Mouse (Mus musculus) urinary bladder, adult 18-20 months (tissue): ENCODE results near the gene Rpl7a.

Source experiments
- DNase-seq, 2 experiments: peaks; one replicate each; pipeline ENCODE4 v3.0.0; 2022; ENCODE audit warnings: low spot score in 2 of 2, mixed read lengths in 2 of 2

The Rpl7a gene

DNA sequence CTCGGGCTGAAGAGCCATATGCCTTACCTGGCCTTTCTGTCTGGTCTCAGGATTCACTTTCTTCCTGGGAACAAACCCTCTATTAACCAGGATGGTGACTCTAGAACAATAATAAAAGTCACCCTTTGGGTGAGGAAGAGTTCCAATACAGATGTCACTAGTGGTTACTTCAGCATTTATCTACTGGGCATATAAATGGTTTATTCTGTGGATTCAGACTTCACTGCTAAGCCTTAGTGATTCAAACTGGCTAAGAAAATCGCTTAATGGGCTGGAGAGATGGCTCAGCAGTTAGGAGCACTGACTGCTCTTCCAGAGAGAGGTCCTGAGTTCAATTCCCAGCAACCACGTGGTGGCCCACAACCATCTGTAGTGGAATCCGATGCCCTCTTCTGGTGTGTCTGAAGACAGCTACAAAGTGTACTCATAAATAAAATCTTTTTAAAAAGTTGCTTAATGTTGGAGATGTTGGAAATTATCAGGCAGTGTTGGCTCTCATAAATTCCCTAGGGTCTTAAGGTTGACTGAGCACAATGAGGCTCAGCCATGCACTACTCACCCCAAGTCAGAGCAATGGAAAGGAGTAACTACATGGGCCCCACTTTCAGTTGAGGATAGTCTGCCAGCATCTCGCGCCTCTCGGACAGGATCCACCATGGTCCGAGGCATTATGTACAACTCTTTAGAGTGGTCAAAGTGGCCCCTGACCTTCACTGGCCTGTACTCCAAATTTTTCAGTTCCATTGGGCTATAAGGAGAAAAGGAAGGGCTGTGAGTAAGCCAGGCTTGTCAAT lies 3.8 kb downstream of the Rpl7a start:
- DNase-seq = no peak

DNA sequence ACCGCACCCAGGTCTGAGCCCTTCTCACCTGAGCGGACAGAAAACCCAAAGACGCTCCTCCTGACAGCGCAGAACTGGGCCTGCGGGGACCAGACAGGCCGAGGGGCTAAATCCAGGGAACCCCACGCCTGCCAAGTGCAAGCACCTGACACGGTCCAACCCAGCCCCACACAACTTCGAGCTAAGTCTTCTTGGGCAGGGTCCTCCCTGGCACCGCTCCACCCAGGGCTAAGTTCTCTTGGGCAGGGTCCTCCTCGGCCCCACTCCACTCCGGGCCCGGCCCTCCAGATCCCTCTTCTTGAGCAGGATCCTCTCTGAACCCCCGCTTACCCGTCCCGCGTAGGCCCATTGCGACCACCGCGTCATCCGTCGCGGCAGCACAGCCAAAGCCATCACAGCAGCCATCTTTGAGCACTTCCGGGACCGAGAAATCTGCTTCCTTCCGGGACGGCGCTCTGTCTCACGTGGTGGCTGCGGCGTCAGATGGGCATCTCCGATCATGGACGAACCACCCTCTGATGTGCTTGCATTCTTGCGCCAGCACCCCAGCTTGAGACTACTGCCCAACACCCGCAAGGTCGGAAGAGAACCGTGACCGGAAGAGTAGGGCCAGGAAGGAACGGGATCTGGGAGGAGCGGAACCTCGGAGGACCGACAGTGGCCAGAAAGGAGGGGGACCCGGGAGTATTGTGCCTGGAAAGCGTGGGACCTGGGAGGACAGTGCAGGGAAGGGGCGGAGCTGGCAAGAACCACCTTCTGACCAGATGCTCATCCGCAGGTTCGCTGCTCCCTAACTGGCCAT lies 5.6 kb downstream of the Rpl7a start, which contains the start of the genes Surf2 and Surf1:
Gene Surf2, plus strand, starts transcription at position 441 of the 802 bp plus-strand sequence.
Gene Surf1, minus strand, starts transcription at position 604 of the 802 bp plus-strand sequence.
- DNase-seq = peak; percentile 69 to 74

DNA sequence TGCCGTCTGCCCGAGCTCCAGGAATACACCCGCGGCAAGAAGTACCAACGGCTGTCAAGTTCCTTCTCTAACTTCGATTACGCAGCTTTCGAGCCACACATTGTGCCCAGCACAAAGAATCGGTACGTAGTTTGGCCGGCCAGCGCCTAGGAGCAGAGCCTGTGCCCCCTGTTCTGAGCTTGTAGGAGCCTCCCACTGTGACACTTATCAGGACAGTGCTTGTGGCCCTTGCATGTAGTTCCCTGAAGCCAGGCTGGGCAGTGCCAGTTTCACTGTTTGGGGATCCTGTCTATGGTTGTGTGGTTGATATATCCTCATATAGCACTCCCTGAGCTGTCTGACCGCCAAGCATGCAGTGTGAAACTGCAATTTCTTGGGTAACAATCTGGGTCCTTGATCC lies 6.2 kb downstream of the Rpl7a start:
- no peak for DNase-seq

DNA sequence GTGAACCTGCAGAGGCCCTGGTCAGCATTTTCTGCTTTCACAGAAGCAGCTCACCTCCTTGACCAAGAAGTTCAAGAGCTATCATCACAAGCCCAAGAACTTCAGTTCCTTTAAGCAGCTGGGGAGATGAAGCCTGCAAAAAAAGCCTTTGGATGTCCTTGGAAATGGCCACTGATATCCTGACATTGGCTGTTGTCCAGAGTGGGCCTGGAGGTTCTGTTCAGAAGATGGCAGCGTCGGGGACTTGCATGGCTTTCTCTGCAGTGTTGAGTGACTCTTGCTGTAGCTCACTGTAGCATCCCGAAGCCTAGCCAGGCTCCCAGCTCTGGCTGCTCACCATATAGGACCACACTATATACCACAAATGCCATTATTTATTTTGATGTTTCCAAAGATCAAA lies 9.1 kb downstream of the Rpl7a start:
- DNase-seq = no peak

GRCm38 (mm10) chr2:26920190-26920855 lies 9.8 kb downstream of the Rpl7a start:
- no peak for DNase-seq

DNA sequence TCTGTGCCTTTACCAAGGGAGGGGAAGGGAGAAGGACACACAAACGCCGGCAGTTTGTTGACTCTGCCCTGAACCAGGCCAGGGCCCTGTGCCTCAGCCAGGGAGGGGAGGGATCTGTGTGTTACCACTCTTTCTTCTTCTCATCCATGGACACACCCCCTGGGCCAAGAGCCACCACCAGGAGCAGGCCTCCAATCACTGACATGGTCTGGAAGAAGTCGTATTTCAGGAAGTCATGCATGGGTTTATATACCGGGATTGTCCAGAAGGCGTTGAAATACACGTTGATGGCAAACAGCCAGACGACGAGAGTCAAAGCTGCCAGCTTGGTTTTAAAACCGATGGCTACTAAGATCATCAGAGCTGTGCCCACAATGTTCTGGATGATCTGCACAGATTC lies 11.2 kb downstream of the Rpl7a start:
- no peak for DNase-seq

GRCm38 (mm10) chr2:26927745-26928476 lies 17.3 kb downstream of the Rpl7a start:
- no peak for DNase-seq

- peak in 1 of 2 experiments; percentile 47 for DNase-seq
Observed at GRCm38 (mm10) chr2:26930390-26930789, 19.8 kb downstream of the Rpl7a start.

GRCm38 (mm10) chr2:26932473-26933303 lies 22.1 kb downstream of the Rpl7a start:
- peak; percentile 20 to 51 for DNase-seq

- peak; percentile 80 to 89 for DNase-seq
Observed at GRCm38 (mm10) chr2:26933304-26934055, 22.9 kb downstream of the Rpl7a start, which contains the start of the genes Surf4 and Stkld1. TSS of gene Surf4 (minus strand) at chr2:26933928. TSS of gene Stkld1 (plus strand) at chr2:26934047.

GRCm38 (mm10) chr2:26935286-26935685 lies 24.7 kb downstream of the Rpl7a start:
- DNase-seq = no peak

- no peak for DNase-seq
Observed at GRCm38 (mm10) chr2:26936425-26936824, 25.9 kb downstream of the Rpl7a start.

DNA sequence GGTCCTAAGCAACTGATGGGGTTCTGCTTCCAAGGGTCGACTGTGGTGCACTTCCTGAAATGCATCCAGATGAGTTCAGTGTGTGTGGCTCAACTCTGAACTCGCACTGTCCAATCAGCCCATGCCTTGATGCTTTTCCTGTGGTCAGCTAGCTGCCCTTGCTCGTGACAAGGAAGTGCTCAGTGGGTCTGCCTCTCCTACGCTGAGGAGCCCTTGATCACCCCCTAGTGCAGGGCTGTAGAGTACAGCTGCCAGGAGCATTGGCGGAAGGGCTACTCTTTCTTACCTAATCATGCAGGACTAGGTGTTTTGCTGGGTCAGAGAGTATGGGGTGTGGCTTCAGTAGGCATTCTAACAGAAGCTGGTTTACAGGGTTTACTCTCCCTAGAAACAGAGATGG lies 31.0 kb downstream of the Rpl7a start:
- no peak for DNase-seq

DNA sequence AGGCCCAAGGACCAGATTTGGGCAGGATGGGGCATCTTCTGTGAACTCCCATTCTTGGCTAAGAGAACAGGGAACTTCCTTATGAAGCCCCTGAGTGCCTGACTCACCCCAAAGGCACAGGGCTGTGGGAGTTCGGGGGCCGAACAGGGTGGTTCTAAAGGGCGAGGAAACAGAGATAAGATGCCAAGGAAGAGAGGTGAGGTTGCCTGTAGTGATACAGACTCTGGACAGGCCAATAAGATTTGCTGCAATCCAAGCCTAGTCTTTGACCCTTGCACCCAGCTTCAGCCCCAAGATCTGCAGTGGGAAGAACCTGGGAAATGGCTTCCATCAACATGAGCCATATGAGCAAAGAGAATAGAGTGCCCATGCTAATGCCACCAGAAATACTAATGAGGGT lies 32.7 kb downstream of the Rpl7a start:
- no peak for DNase-seq

GRCm38 (mm10) chr2:26950411-26950810 lies 39.8 kb downstream of the Rpl7a start:
- DNase-seq = no peak

- DNase-seq = no peak
Observed at GRCm38 (mm10) chr2:26951346-26951905, 40.9 kb downstream of the Rpl7a start.

DNA sequence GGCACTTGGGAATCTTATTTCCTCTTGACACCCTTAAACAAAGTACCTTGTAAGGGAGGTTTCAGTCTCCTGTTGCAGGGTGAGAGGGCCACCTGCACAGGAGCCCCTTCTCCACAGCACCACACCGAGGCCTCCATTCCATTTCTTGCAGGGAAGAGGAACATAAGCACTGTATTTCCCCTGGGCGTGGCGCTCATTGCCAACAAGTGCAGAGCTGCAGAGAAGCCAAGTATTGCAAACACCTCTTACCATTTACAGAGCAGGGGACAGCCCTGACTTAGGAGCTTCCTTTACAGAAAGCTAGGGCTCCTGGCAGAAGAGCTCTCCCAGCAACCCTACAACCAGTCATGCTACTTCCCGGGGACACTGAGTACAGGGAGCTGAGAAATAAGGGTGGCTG lies 41.6 kb downstream of the Rpl7a start:
- DNase-seq = no peak

DNA sequence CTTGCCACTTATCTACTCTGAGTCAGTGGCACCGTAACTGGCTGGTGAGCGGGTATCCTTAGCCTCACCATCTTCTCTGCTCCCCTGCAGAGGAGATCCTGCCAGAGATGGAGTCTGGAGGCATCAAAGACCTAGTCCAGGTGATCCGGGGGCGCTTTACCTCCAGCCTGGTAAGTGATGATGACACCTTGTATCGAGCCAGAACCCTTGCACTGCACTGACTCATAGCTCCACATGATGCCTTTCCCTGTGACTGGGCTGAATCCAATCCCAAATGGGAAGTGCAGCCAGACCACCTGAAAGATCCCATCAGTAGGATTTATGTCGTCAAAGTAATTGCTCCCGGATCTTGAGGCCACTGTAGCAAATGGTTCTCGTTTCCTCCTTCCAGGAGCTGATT lies 42.3 kb downstream of the Rpl7a start:
- no peak for DNase-seq

DNA sequence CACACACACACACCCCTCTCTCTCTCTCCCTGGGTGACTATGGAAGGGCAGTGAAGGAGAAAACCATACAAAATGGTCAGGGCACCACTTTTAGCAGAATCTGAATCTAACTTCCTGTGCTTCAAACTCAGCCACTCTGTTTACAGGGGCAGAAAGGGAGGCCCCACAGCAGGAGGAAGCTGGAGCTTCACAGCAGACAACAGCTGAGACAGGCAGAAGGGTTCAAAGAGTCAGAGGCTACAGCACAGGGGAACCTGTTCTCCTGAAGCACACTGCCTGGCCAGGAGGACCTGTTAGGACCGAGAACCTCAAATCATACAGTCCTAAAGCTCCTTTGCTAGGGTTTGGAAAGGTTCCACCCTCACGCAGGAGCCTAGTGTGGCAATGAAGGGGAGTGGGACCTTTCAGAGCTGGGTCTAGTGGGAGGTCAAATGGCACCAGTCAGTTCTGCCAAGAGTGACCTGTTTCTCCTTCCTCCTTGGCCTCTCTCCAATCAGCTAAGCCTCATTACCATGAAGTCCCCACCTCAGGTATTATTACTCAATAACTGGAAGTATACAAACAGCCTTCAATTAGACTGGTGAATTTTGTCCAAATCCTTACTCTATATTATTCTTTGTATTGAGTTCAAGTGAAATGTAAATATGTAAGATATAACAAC lies 44.3 kb downstream of the Rpl7a start:
- DNase-seq = no peak
